Mouse (Mus musculus): ENCODE data around the gene Ifng. TPM values are rescaled to one million over a fixed set of nuclear protein-coding genes. Genes with fewer than 3 reads are reported as not detected.
"Not testable (repeated sequence)": the region's sequence is repeated elsewhere in the genome, so short reads cannot be mapped to it uniquely, and the experiment has no call there.

Gene Ifng
- polyA plus RNA-seq, 1 experiment from 2014 or later = not detected

- no peak for ATAC-seq (ENCODE audit: low read depth)
- 75% methylated on average over 14 of the region's 14 CpGs for WGBS (ENCODE audit: insufficient replicate concordance)
These were observed 5.1 kb downstream of the Ifng start for GRCm38 (mm10) chr10:118445978-118446377.

GRCm38 (mm10) chr10:118451747-118452146 lies 10.9 kb downstream of the Ifng start:
- no peaks in the 10 kb centered on the region for H3K27me3 ChIP-seq
- no peak for DNase-seq
- no peak overlapping the region for H3K4me3 ChIP-seq (replicated peaks)
- no peaks in the 10 kb centered on the region for H3K9me3 ChIP-seq (replicated peaks)
- H3K4me1 ChIP-seq (replicated peaks) = no peaks in the 10 kb centered on the region
- H3K27ac ChIP-seq = no peak overlapping the region
- no peak for ATAC-seq (ENCODE audit: low read depth)
- 59% methylated on average over 2 of the region's 2 CpGs for WGBS (ENCODE audit: insufficient replicate concordance)
- H3K36me3 ChIP-seq = no peaks in the 10 kb centered on the region
- no peak overlapping the region for H3K4me2 ChIP-seq
- no peak overlapping the region for H3K9ac ChIP-seq

More at GRCm38 (mm10) chr10:118445978-118446377, 5.1 kb downstream of the Ifng start:
- Histone ChIP-seq H3K4me1 (replicated peaks) (no peaks in the 10 kb centered on the region), H3K4me2 (no peak overlapping the region), H3K4me3 (replicated peaks) (no peak overlapping the region), H3K36me3 (no peaks in the 10 kb centered on the region), H3K9me3 (replicated peaks) (no peaks in the 10 kb centered on the region), H3K27ac (no peak overlapping the region), H3K9ac (no peak overlapping the region), H3K27me3 (no peaks in the 10 kb centered on the region)
- no peak for DNase-seq

GRCm38 (mm10) chr10:118458729-118459128 lies 17.9 kb downstream of the Ifng start:
- 57% methylated on average over 4 of the region's 4 CpGs for WGBS (ENCODE audit: insufficient replicate concordance)
- Histone ChIP-seq H3K4me3 (replicated peaks) (no peak overlapping the region), H3K4me1 (replicated peaks) (no peaks in the 10 kb centered on the region), H3K4me2 (no peak overlapping the region), H3K27ac (no peak overlapping the region), H3K9ac (no peak overlapping the region), H3K9me3 (replicated peaks) (no peaks in the 10 kb centered on the region), H3K27me3 (no peaks in the 10 kb centered on the region), H3K36me3 (no peaks in the 10 kb centered on the region)
- no peak for ATAC-seq (ENCODE audit: low read depth)
- no peak for DNase-seq

GRCm38 (mm10) chr10:118461126-118461767 lies 20.4 kb downstream of the Ifng start:
- Histone ChIP-seq H3K4me1 (replicated peaks) (no peaks in the 10 kb centered on the region), H3K9ac (no peak overlapping the region), H3K4me3 (replicated peaks) (no peak overlapping the region), H3K27me3 (no peaks in the 10 kb centered on the region), H3K9me3 (replicated peaks) (no peaks in the 10 kb centered on the region), H3K36me3 (no peaks in the 10 kb centered on the region), H3K27ac (no peak overlapping the region), H3K4me2 (no peak overlapping the region)
- ATAC-seq (ENCODE audit: low read depth) (no peak), DNase-seq (no peak)
- 53% methylated on average over 6 of the region's 6 CpGs for WGBS (ENCODE audit: insufficient replicate concordance)

GRCm38 (mm10) chr10:118466481-118466880 lies 25.6 kb downstream of the Ifng start:
- no peak overlapping the region for H3K4me2 ChIP-seq
- no peak overlapping the region for H3K4me3 ChIP-seq (replicated peaks)
- H3K27ac ChIP-seq = no peak overlapping the region
- no peak for ATAC-seq (ENCODE audit: low read depth)
- no peaks in the 10 kb centered on the region for H3K4me1 ChIP-seq (replicated peaks)
- H3K27me3 ChIP-seq = no peaks in the 10 kb centered on the region
- no peak for DNase-seq
- 55% methylated on average over 6 of the region's 6 CpGs for WGBS (ENCODE audit: insufficient replicate concordance)
- no peaks in the 10 kb centered on the region for H3K9me3 ChIP-seq (replicated peaks)
- H3K36me3 ChIP-seq = no peaks in the 10 kb centered on the region
- H3K9ac ChIP-seq = no peak overlapping the region

GRCm38 (mm10) chr10:118469047-118469446 lies 28.2 kb downstream of the Ifng start:
- Histone ChIP-seq H3K9ac (no peak overlapping the region), H3K9me3 (replicated peaks) (no peaks in the 10 kb centered on the region), H3K4me1 (replicated peaks) (no peaks in the 10 kb centered on the region), H3K4me2 (no peak overlapping the region), H3K36me3 (no peaks in the 10 kb centered on the region), H3K27me3 (no peaks in the 10 kb centered on the region), H3K4me3 (replicated peaks) (no peak overlapping the region), H3K27ac (no peak overlapping the region)
- DNase-seq = no peak
- 64% methylated on average over 3 of the region's 3 CpGs for WGBS (ENCODE audit: insufficient replicate concordance)
- no peak for ATAC-seq (ENCODE audit: low read depth)

- ATAC-seq (ENCODE audit: low read depth) (no peak), DNase-seq (no peak)
- no peak overlapping the region for H3K4me3 ChIP-seq (replicated peaks)
- no peaks in the 10 kb centered on the region for H3K9me3 ChIP-seq (replicated peaks)
- H3K36me3 ChIP-seq = no peaks in the 10 kb centered on the region
- H3K27ac ChIP-seq = no peak overlapping the region
- H3K4me1 ChIP-seq (replicated peaks) = no peaks in the 10 kb centered on the region
- WGBS (ENCODE audit: insufficient replicate concordance) = 14% methylated on average over 13 of the region's 13 CpGs
- no peak overlapping the region for H3K9ac ChIP-seq
- H3K27me3 ChIP-seq = no peaks in the 10 kb centered on the region
- no peak overlapping the region for H3K4me2 ChIP-seq
These were observed 29.6 kb downstream of the Ifng start for GRCm38 (mm10) chr10:118470296-118470957.

- 58% methylated on average over 1 of the region's 1 CpGs for WGBS (ENCODE audit: insufficient replicate concordance)
- H3K36me3 ChIP-seq; H3K27ac ChIP-seq; H3K4me3 ChIP-seq (replicated peaks); H3K4me2 ChIP-seq; H3K9me3 ChIP-seq (replicated peaks); H3K9ac ChIP-seq; H3K27me3 ChIP-seq; H3K4me1 ChIP-seq (replicated peaks); ATAC-seq (ENCODE audit: low read depth); DNase-seq: not testable (repeated sequence)
These were observed 32.0 kb downstream of the Ifng start for GRCm38 (mm10) chr10:118472846-118473245.

- ATAC-seq (ENCODE audit: low read depth) (no peak), DNase-seq (no peak)
- Histone ChIP-seq H3K4me3 (replicated peaks) (no peak overlapping the region), H3K36me3 (no peaks in the 10 kb centered on the region), H3K27me3 (no peaks in the 10 kb centered on the region), H3K27ac (no peak overlapping the region), H3K9ac (no peak overlapping the region), H3K4me1 (replicated peaks) (no peaks in the 10 kb centered on the region), H3K9me3 (replicated peaks) (no peaks in the 10 kb centered on the region), H3K4me2 (no peak overlapping the region)
- WGBS (ENCODE audit: insufficient replicate concordance) = 60% methylated on average over 2 of the region's 2 CpGs
These were observed 35.9 kb downstream of the Ifng start for GRCm38 (mm10) chr10:118476696-118477095.

- ATAC-seq (ENCODE audit: low read depth) (no peak), DNase-seq (no peak)
- Histone ChIP-seq H3K9me3 (replicated peaks) (no peaks in the 10 kb centered on the region), H3K9ac (no peak overlapping the region), H3K36me3 (no peaks in the 10 kb centered on the region), H3K4me2 (no peak overlapping the region), H3K4me1 (replicated peaks) (no peaks in the 10 kb centered on the region), H3K4me3 (replicated peaks) (no peak overlapping the region), H3K27me3 (no peaks in the 10 kb centered on the region), H3K27ac (no peak overlapping the region)
- WGBS (ENCODE audit: insufficient replicate concordance) = 39% methylated on average over 2 of the region's 2 CpGs
These were observed 36.5 kb downstream of the Ifng start for GRCm38 (mm10) chr10:118477297-118477696.

GRCm38 (mm10) chr10:118479244-118479643 lies 38.4 kb downstream of the Ifng start:
- 66% methylated on average over 4 of the region's 4 CpGs for WGBS (ENCODE audit: insufficient replicate concordance)
- Histone ChIP-seq H3K4me2 (no peak overlapping the region), H3K27ac (no peak overlapping the region), H3K9me3 (replicated peaks) (no peaks in the 10 kb centered on the region), H3K9ac (no peak overlapping the region), H3K27me3 (no peaks in the 10 kb centered on the region), H3K4me3 (replicated peaks) (no peak overlapping the region), H3K36me3 (no peaks in the 10 kb centered on the region), H3K4me1 (replicated peaks) (no peaks in the 10 kb centered on the region)
- no peak for DNase-seq
- no peak for ATAC-seq (ENCODE audit: low read depth)

GRCm38 (mm10) chr10:118480118-118480517 lies 39.3 kb downstream of the Ifng start:
- WGBS (ENCODE audit: insufficient replicate concordance) = 82% methylated on average over 5 of the region's 5 CpGs

More at GRCm38 (mm10) chr10:118480118-118480517, 39.3 kb downstream of the Ifng start:
- DNase-seq (no peak), ATAC-seq (ENCODE audit: low read depth) (no peak)
- Histone ChIP-seq H3K27ac (no peak overlapping the region), H3K4me3 (replicated peaks) (no peak overlapping the region), H3K9ac (no peak overlapping the region), H3K4me1 (replicated peaks) (no peaks in the 10 kb centered on the region), H3K9me3 (replicated peaks) (no peaks in the 10 kb centered on the region), H3K4me2 (no peak overlapping the region), H3K27me3 (no peaks in the 10 kb centered on the region), H3K36me3 (no peaks in the 10 kb centered on the region)

Measured in liver, embryonic 13.5 days (tissue).